Mouse (Mus musculus) spleen, postnatal 4 days (tissue): ENCODE data around the gene Gm21190.
"Not testable (repeated sequence)": the region's sequence is repeated elsewhere in the genome, so short reads cannot be mapped to it uniquely, and the experiment has no call there.

ENCODE experiments used
- DNase-seq, 2 experiments: peaks; one replicate each; pipeline ENCODE4 v3.0.0; 2022; ENCODE audit warnings: low spot score in 2 of 2

Gene Gm21190

DNA sequence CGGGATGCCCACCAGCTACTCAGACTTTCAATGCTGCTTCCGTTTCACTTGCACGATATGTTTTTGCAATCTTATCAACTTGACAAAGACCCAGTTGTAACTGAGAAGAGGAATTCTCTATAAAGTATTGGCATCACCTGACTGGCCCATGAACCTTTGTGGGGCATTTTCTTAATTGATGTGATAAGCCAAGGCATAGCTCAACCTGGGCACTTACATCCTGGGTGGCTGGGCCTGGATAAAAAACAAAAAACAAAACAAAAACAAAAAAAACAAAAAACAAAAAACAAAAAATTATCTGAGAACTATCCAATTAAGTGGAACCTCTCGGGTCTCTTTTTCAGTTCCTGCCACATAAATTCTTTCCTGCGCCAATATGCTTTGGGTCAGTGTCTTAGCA, 40.3 kb downstream of the Gm21190 start:
- no peak for DNase-seq

DNA sequence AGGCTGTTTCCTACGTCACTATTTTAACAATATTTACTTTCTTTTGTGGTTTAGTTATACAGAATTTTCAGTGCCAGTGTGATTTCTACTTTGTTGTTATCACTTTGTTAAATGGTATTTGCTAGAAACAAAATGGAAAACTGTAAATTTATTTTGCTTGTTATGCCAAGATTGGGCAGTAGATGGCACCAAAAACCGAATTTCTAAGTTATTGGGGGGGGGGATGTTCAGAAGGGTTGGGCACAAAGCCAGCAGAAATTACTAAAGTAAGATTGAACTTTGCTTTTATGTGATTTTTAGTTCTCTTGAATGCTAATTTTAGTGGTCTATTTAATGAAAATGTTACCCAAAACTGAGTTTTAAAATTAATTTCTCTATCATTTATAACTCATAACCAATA, 44.4 kb downstream of the Gm21190 start:
- not testable (repeated sequence) for DNase-seq

- DNase-seq, result not testable (repeated sequence)
Measured at GRCm38 (mm10) chr5:15483576-15483975, 45.4 kb downstream of the Gm21190 start.

DNA sequence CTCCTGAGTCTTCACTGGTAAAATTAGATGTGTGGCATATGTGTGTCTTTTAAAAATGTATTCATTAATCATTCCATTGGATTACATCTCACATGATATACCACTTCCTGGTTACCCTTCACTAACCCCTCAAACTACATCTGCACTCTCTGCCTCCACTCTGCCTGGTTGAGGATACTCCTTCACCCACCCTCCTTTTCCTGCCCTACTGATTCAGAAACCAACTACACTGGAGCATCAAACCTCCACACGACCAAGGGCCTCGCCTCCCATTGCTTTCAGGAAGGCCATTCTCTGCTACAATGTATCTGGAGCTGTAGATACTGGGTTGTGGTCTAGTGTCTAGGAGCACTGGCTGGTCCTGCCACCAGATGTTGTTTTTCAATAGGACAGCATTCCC, 46.2 kb downstream of the Gm21190 start:
- peak; percentile 14 to 67 for DNase-seq

GRCm38 (mm10) chr5:15476423-15476822, 52.6 kb downstream of the Gm21190 start, which contains the start of gene Gm21149:
Gene Gm21149, minus strand, starts transcription at chr5:15476523.
- DNase-seq, result not testable (repeated sequence)
